Mouse (Mus musculus): ENCODE data around the gene Stk24.

DNA sequence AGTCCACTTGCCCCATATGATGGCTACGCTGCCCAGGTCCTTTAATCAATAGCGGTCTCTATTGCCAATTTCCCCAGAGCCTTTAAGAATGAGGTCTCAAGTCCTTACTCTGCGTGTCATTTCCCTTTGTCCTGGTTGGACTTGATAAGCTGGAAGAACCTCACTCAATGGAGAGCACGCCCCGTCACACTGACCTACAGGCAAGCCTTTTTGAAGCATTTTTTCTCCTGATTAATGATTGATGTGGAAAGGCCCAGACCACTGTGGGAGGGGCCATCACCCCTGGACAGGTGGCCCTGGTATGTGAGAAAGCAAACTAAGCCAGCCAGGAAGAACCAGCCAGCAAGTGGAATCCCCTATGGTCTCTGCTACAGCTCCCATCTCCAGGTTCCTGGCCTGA, 81.3 kb downstream of the Stk24 start:
- TF ChIP-seq CTCF (IDR thresholded peaks at IDR 0.05) (no peak), EP300 (IDR thresholded peaks at IDR 0.05) (no peak)
